Mouse (Mus musculus): ENCODE results near the gene Mrvi1. TPM values are rescaled to one million over a fixed set of nuclear protein-coding genes. Genes with fewer than 3 reads are reported as not detected.

Gene Mrvi1
- total and polyA plus RNA-seq, 3 experiments: 0.11 TPM; not detected in 2

- no peak overlapping the region for H3K9ac ChIP-seq (ENCODE audit: insufficient read depth, low read depth)
- no peak for DNase-seq (ENCODE audit: extremely low read depth)
- H3K36me3 ChIP-seq (replicated peaks in 1 of 2; ENCODE audit: control insufficient read depth in 1 of 2, insufficient read depth in 1 of 2, low read length in 1 of 2): no peaks in the 10 kb centered on the region
- H3K27ac ChIP-seq (ENCODE audit: insufficient read depth, low read depth): no peak overlapping the region
- no peaks in the 10 kb centered on the region for H3K79me2 ChIP-seq (replicated peaks; ENCODE audit: control insufficient read depth, extremely low read depth, insufficient read depth, poor library complexity, severe bottlenecking)
- H3K4me1 ChIP-seq (ENCODE audit: control insufficient read depth in 1 of 2, insufficient read depth in 2 of 2): no peaks in the 10 kb centered on the region
- no peak for TF ChIP-seq SMC3 (IDR thresholded peaks at IDR 0.05; ENCODE audit: low read depth, low read length)
- TF ChIP-seq EP300 (IDR thresholded peaks at IDR 0.05; ENCODE audit: low read length): no peak
- no peak for TF ChIP-seq MAX (IDR thresholded peaks at IDR 0.05; ENCODE audit: low read length)
- TF ChIP-seq HCFC1 (IDR thresholded peaks at IDR 0.05; ENCODE audit: low read depth, low read length): no peak
- no peak for TF ChIP-seq CTCF (conservative IDR thresholded peaks at IDR 0.05 in 1 of 2, IDR thresholded peaks at IDR 0.05 in 1 of 2; ENCODE audit: low read depth in 2 of 2, low read length in 2 of 2)
- TF ChIP-seq USF1 (IDR thresholded peaks at IDR 0.05; ENCODE audit: low read depth, low read length): no peak
- no peak for TF ChIP-seq JUN (IDR thresholded peaks at IDR 0.05; ENCODE audit: insufficient read depth, low read depth, low read length)
- no peak for TF ChIP-seq MAFK (IDR thresholded peaks at IDR 0.05; ENCODE audit: insufficient replicate concordance, low read length)
- TF ChIP-seq CHD2 (IDR thresholded peaks at IDR 0.05; ENCODE audit: low read length): no peak
- no peak for TF ChIP-seq MAZ (IDR thresholded peaks at IDR 0.05; ENCODE audit: low read depth, low read length)
- TF ChIP-seq E2F4 (IDR thresholded peaks at IDR 0.05; ENCODE audit: insufficient replicate concordance, low read depth, low read length): no peak
- no peak for TF ChIP-seq SIN3A (IDR thresholded peaks at IDR 0.05; ENCODE audit: low read length)
- TF ChIP-seq ZKSCAN1 (IDR thresholded peaks at IDR 0.05; ENCODE audit: borderline replicate concordance, low read depth, low read length): no peak
- no peak for TF ChIP-seq MEF2A (IDR thresholded peaks at IDR 0.05; ENCODE audit: borderline replicate concordance, low read depth, low read length)
- TF ChIP-seq GABPA (IDR thresholded peaks at IDR 0.05; ENCODE audit: insufficient replicate concordance, low read depth, low read length): no peak
- no peak for TF ChIP-seq IRF4 (IDR thresholded peaks at IDR 0.05; ENCODE audit: low read depth, low read length)
- no peak overlapping the region for H3K4me3 ChIP-seq (replicated peaks in 1 of 3; ENCODE audit: low read depth in 2 of 3, low read length in 2 of 3, poor library complexity in 1 of 3)
- dilution Hi-C loops (cut with MboI; ENCODE audit: extremely low pct_ligation_motif_present, extremely low pct_unique_long_range_greater_than_20kb, low sequenced_read_pairs) (no loop called here), in situ Hi-C loops (cut with MboI; ENCODE audit: low pct_ligation_motif_present, low pct_unique_long_range_greater_than_20kb, low sequenced_read_pairs) (no loop called here)
- H3K4me2 ChIP-seq (ENCODE audit: insufficient read depth, low read depth, poor library complexity, severe bottlenecking): no peak overlapping the region
- peaks cover 8% of the 10 kb centered on the region for H3K27me3 ChIP-seq (replicated peaks)
- no peaks in the 10 kb centered on the region for H3K9me3 ChIP-seq (replicated peaks; ENCODE audit: low read length)
These were observed 48.9 kb downstream of the Mrvi1 start for GRCm38 (mm10) chr7:110933329-110933728.

- dilution Hi-C loops (cut with MboI; ENCODE audit: extremely low pct_ligation_motif_present, extremely low pct_unique_long_range_greater_than_20kb, low sequenced_read_pairs): no loop called here
These were observed 52.0 kb downstream of the Mrvi1 start for GRCm38 (mm10) chr7:110930118-110930854.

More at GRCm38 (mm10) chr7:110930118-110930854, 52.0 kb downstream of the Mrvi1 start:
- no peak overlapping the region for H3K4me3 ChIP-seq (replicated peaks in 1 of 3; ENCODE audit: low read depth in 2 of 3, low read length in 2 of 3, poor library complexity in 1 of 3)
- H3K27ac ChIP-seq (ENCODE audit: insufficient read depth, low read depth): no peak overlapping the region
- H3K9ac ChIP-seq (ENCODE audit: insufficient read depth, low read depth): no peak overlapping the region
- TF ChIP-seq USF1 (IDR thresholded peaks at IDR 0.05; ENCODE audit: low read depth, low read length) (no peak), IRF4 (IDR thresholded peaks at IDR 0.05; ENCODE audit: low read depth, low read length) (peak; percentile 15; the same call in 1 of the 2 replicates), MAZ (IDR thresholded peaks at IDR 0.05; ENCODE audit: low read depth, low read length) (no peak), USF2 (conservative IDR thresholded peaks at IDR 0.05; ENCODE audit: low read depth, low read length) (no peak), SMC3 (IDR thresholded peaks at IDR 0.05; ENCODE audit: low read depth, low read length) (peak; percentile 91), RAD21 (IDR thresholded peaks at IDR 0.05; ENCODE audit: low read depth, low read length) (peak; percentile 94), ZC3H11A (IDR thresholded peaks at IDR 0.05; ENCODE audit: low read depth, low read length) (peak; percentile 58), KAT2A (IDR thresholded peaks at IDR 0.05; ENCODE audit: insufficient replicate concordance, low read length) (no peak), CTCF (conservative IDR thresholded peaks at IDR 0.05 in 1 of 2, IDR thresholded peaks at IDR 0.05 in 1 of 2; ENCODE audit: low read depth in 2 of 2, low read length in 2 of 2) (peak; percentile 51 to 91; a peak in 3 of 4 replicates), TBP (conservative IDR thresholded peaks at IDR 0.05; ENCODE audit: low read depth, low read length) (no peak), MEF2A (IDR thresholded peaks at IDR 0.05; ENCODE audit: borderline replicate concordance, low read depth, low read length) (0 out of 2 replicates have a peak, but pooled peaks have one; percentile 18), ZMIZ1 (IDR thresholded peaks at IDR 0.05; ENCODE audit: low read depth, low read length) (no peak), UBTF (IDR thresholded peaks at IDR 0.05; ENCODE audit: low read depth, low read length) (no peak), ZNF384 (IDR thresholded peaks at IDR 0.05; ENCODE audit: low read depth, low read length) (no peak)
- no peaks in the 10 kb centered on the region for H3K79me2 ChIP-seq (replicated peaks; ENCODE audit: control insufficient read depth, extremely low read depth, insufficient read depth, poor library complexity, severe bottlenecking)
- 0 out of 2 replicates have a peak overlapping the region, but pooled peaks have one; percentile 15 for H3K4me2 ChIP-seq (ENCODE audit: insufficient read depth, low read depth, poor library complexity, severe bottlenecking)
- no peaks in the 10 kb centered on the region for H3K9me3 ChIP-seq (replicated peaks; ENCODE audit: low read length)
- H3K4me1 ChIP-seq (ENCODE audit: control insufficient read depth in 1 of 2, insufficient read depth in 2 of 2): no peaks in the 10 kb centered on the region
- in situ Hi-C loops (cut with MboI; ENCODE audit: low pct_ligation_motif_present, low pct_unique_long_range_greater_than_20kb, low sequenced_read_pairs): no loop called here
- H3K36me3 ChIP-seq (replicated peaks in 1 of 2; ENCODE audit: control insufficient read depth in 1 of 2, insufficient read depth in 1 of 2, low read length in 1 of 2): no peaks in the 10 kb centered on the region
- H3K27me3 ChIP-seq (replicated peaks): peaks cover 5% of the 10 kb centered on the region
- DNase-seq (ENCODE audit: extremely low read depth): peak; percentile 65

Measured in CH12.LX (cell line).